Mouse (Mus musculus): ENCODE results near the gene Reep1. TPM values are rescaled to one million over a fixed set of nuclear protein-coding genes. Genes with fewer than 3 reads are reported as not detected.

The Reep1 gene
- polyA plus RNA-seq, 1 experiment from 2014 or later: 57.3 TPM

DNA sequence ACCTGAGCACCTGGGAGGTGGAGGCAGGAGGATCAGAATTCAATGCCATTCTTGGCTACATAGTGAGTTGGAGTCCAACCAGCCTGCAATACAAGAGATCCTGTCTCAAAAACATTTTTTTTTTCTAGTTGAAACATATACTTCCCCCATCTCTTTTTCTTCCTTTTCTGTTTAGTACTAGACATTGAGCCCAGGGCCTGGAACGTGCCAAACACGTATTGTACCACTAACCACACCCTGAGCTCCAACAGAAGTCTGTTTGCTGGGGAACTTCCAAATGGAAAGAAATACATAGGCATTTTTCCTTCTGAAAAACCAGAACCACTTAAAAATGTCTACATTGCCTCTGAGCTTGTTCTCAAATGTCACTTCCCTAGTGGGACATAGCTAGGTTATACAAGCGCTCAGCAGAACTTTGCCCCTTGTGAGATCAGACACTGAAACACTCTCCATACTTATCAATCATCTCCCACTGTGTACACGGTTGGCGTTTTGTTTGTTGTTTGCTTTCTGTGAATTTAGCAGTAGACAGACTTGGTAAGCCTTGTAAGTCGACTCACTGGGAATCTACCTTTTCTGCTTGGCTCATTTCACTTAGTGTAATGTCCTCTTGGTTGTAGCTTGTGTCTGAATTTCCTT is 34.8 kb downstream of the Reep1 start:
- no peak for DNase-seq (ENCODE audit: low spot score)

DNA sequence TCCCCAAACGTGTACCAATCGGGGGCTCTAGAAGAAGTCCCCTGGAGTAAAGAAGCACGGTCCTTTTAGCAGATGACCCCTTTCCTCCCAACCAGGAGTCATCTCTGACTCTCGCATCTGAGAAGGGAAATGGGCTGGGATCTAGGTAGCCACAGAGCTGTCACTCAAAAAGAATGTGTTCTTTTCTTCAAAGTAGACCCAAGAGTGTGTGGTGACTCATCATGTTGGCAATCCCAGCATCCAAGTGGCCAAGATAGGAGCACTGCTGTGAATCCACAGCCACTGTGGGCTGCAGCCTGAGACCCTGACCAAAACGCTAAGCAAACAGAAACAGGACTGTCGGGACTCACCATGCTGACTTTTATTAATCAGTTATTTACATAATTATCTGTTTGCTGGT is 37.6 kb downstream of the Reep1 start:
- DNase-seq (ENCODE audit: low spot score): no peak
- Histone ChIP-seq H3K27ac (no peak overlapping the region), H3K4me1 (replicated peaks) (0 out of 2 replicates have a peak, but pooled peaks cover 8% of the 10 kb centered on the region), H3K36me3 (no peaks in the 10 kb centered on the region), H3K4me3 (no peak overlapping the region), H3K9me3 (no peaks in the 10 kb centered on the region), H3K27me3 (ENCODE audit: insufficient read depth, poor library complexity, severe bottlenecking) (no peaks in the 10 kb centered on the region)
- WGBS: 85% methylated on average over 6 of the region's 6 CpGs

More for the DNA sequence above, 34.8 kb downstream of the Reep1 start:
- no peak overlapping the region for H3K4me3 ChIP-seq
- no peaks in the 10 kb centered on the region for H3K9me3 ChIP-seq
- H3K27me3 ChIP-seq (ENCODE audit: insufficient read depth, poor library complexity, severe bottlenecking): no peaks in the 10 kb centered on the region
- H3K4me1 ChIP-seq (replicated peaks): peaks cover 11% of the 10 kb centered on the region; the same call in 1 of the 2 replicates
- WGBS: 83% methylated on average over 6 of the region's 6 CpGs
- H3K36me3 ChIP-seq: no peaks in the 10 kb centered on the region
- no peak overlapping the region for H3K27ac ChIP-seq

- H3K9me3 ChIP-seq: no peaks in the 10 kb centered on the region
- H3K27me3 ChIP-seq (ENCODE audit: insufficient read depth, poor library complexity, severe bottlenecking): no peaks in the 10 kb centered on the region
- H3K4me3 ChIP-seq: no peak overlapping the region
- no peak overlapping the region for H3K27ac ChIP-seq
- H3K36me3 ChIP-seq: no peaks in the 10 kb centered on the region
- WGBS: 85% methylated on average over 9 of the region's 9 CpGs
- no peak for DNase-seq (ENCODE audit: low spot score)
- H3K4me1 ChIP-seq (replicated peaks): 0 out of 2 replicates have a peak, but pooled peaks cover 8% of the 10 kb centered on the region
Observed at GRCm38 (mm10) chr6:71745482-71746234, 38.3 kb downstream of the Reep1 start.

- Histone ChIP-seq H3K4me3 (no peak overlapping the region), H3K27me3 (ENCODE audit: insufficient read depth, poor library complexity, severe bottlenecking) (no peaks in the 10 kb centered on the region), H3K4me1 (replicated peaks) (0 out of 2 replicates have a peak, but pooled peaks cover 3% of the 10 kb centered on the region), H3K9me3 (no peaks in the 10 kb centered on the region), H3K36me3 (no peaks in the 10 kb centered on the region), H3K27ac (no peak overlapping the region)
- 62% methylated on average over 1 of the region's 1 CpGs for WGBS
- DNase-seq (ENCODE audit: low spot score): no peak
Observed at GRCm38 (mm10) chr6:71746246-71746645, 38.9 kb downstream of the Reep1 start.

- Histone ChIP-seq H3K27me3 (ENCODE audit: insufficient read depth, poor library complexity, severe bottlenecking) (no peaks in the 10 kb centered on the region), H3K4me1 (replicated peaks) (0 out of 2 replicates have a peak, but pooled peaks cover 3% of the 10 kb centered on the region), H3K27ac (no peak overlapping the region), H3K36me3 (no peaks in the 10 kb centered on the region), H3K4me3 (no peak overlapping the region), H3K9me3 (no peaks in the 10 kb centered on the region)
- 87% methylated on average over 8 of the region's 8 CpGs for WGBS
- DNase-seq (ENCODE audit: low spot score): no peak
Observed at GRCm38 (mm10) chr6:71746846-71747245, 39.5 kb downstream of the Reep1 start.

DNA sequence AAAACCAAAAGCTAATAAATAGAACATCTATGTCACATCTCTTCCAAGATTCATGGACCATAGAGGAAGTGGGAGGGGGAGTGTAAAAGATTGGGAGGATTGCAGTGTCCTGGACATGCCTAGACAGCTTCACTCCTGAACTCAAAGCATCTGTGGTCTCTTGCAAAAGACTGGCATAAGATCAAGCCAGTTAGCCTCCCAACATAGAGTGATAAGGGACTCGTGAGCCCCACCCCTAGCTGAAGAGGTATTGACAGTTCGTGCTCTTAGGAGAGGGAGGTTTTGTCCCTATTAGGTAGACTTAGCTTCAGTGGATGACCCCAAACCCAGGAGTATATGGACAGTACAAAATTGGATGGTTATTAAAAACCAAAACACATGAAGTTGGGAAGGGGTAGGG is 44.2 kb downstream of the Reep1 start:
- WGBS: 83% methylated on average over 2 of the region's 2 CpGs
- H3K27ac ChIP-seq: no peak overlapping the region
- no peak for DNase-seq (ENCODE audit: low spot score)
- H3K4me3 ChIP-seq: no peak overlapping the region
- no peaks in the 10 kb centered on the region for H3K4me1 ChIP-seq (replicated peaks)
- H3K9me3 ChIP-seq: no peaks in the 10 kb centered on the region
- H3K36me3 ChIP-seq: no peaks in the 10 kb centered on the region
- no peaks in the 10 kb centered on the region for H3K27me3 ChIP-seq (ENCODE audit: insufficient read depth, poor library complexity, severe bottlenecking)

DNA sequence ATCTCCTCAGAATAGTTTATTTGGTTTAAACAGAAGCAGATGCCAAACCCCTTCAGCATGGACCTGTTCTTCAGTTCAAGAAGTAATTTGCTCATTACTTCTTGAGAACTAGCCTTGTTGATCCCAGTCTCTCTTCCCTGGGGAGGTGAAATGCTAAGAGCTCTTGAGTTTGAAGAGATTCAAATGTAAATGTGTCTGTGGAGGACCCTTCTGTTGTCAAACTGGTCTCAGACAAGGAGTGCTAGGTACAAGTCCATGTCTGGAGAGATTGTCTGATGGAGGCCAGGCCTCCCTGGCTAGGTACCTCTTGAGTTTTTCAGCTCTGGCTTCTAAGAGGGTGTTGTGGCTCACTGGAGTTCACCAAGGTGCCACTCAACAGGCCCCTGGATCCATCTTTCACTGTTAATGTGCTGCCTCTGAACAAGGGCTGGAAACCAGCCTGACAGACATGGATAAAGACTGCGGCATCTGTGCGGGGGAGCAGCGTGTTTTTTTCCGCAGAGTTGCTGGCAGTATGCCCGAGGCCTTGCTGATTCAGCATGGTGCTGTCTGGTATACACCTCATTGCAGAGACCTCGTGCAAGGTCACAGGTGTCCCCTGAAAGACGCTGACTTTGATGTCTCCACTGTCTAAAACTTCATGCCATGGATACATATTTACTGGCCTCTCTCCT is 45.6 kb downstream of the Reep1 start:
- Histone ChIP-seq H3K4me3 (no peak overlapping the region), H3K27me3 (ENCODE audit: insufficient read depth, poor library complexity, severe bottlenecking) (no peaks in the 10 kb centered on the region), H3K4me1 (replicated peaks) (peaks cover 6% of the 10 kb centered on the region; the same call in 1 of the 2 replicates), H3K36me3 (no peaks in the 10 kb centered on the region), H3K27ac (no peak overlapping the region), H3K9me3 (no peaks in the 10 kb centered on the region)
- DNase-seq (ENCODE audit: low spot score): no peak
- WGBS: 90% methylated on average over 7 of the region's 7 CpGs

GRCm38 (mm10) chr6:71757039-71757894 is 49.9 kb downstream of the Reep1 start:
- Histone ChIP-seq H3K27ac (peak overlapping the region; percentile 23; the same call in 1 of the 2 replicates), H3K36me3 (peaks cover 10% of the 10 kb centered on the region), H3K27me3 (ENCODE audit: insufficient read depth, poor library complexity, severe bottlenecking) (no peaks in the 10 kb centered on the region), H3K4me3 (no peak overlapping the region), H3K4me1 (replicated peaks) (peaks cover 6% of the 10 kb centered on the region; the same call in 1 of the 2 replicates), H3K9me3 (no peaks in the 10 kb centered on the region)
- peak; percentile 31 for DNase-seq (ENCODE audit: low spot score)
- WGBS: 59% methylated on average over 10 of the region's 10 CpGs

GRCm38 (mm10) chr6:71758780-71759179 is 51.4 kb downstream of the Reep1 start:
- WGBS: 78% methylated on average over 4 of the region's 4 CpGs
- peaks cover 6% of the 10 kb centered on the region; the same call in 1 of the 2 replicates for H3K4me1 ChIP-seq (replicated peaks)
- no peaks in the 10 kb centered on the region for H3K9me3 ChIP-seq
- H3K27me3 ChIP-seq (ENCODE audit: insufficient read depth, poor library complexity, severe bottlenecking): no peaks in the 10 kb centered on the region
- no peak overlapping the region for H3K4me3 ChIP-seq
- H3K27ac ChIP-seq: no peak overlapping the region
- no peak for DNase-seq (ENCODE audit: low spot score)
- H3K36me3 ChIP-seq: peaks cover 10% of the 10 kb centered on the region

DNA sequence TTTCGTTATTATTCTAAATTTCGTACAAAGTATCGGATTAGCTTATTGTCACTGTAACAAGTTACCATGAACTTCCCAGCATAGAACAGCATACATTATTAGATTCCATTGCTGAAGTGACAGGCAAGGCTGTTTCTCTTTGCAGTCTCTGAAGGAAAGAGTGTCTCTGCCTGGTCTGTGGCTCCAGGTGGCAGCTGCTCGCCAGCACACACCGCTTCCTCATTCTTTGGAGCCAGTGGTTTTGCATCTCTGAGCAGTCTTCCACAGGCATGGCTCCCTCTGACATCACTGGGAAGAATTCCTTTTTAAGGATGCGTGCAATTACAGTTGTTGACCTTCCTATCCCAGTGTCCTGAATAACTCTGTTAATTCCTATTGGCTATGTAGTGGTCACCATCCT is 52.7 kb downstream of the Reep1 start:
- H3K4me3 ChIP-seq: no peak overlapping the region
- H3K4me1 ChIP-seq (replicated peaks): peaks cover 6% of the 10 kb centered on the region; the same call in 1 of the 2 replicates
- no peaks in the 10 kb centered on the region for H3K9me3 ChIP-seq
- no peak for DNase-seq (ENCODE audit: low spot score)
- H3K27me3 ChIP-seq (ENCODE audit: insufficient read depth, poor library complexity, severe bottlenecking): no peaks in the 10 kb centered on the region
- WGBS: 86% methylated on average over 6 of the region's 6 CpGs
- H3K27ac ChIP-seq: no peak overlapping the region
- H3K36me3 ChIP-seq: peaks cover 10% of the 10 kb centered on the region

DNA sequence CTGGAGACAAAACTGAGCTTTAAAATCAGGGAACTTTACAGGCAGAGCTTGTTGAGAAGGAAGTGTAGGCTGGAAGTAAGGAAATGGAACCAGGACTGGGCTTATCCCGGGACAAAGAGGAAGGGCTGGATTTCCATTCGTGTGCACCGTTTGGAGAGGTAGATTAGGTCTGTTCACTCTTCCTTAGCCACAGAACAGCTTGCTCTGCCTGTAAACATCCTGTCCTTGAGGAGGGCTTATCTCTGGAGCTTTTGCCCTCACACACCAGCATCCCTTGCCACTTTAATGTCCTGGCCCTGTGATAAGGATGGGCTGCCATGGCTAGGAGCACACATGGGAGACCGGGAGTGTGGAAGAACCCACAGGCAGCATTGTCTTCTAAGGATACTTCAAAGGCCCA is 60.4 kb downstream of the Reep1 start:
- H3K4me1 ChIP-seq (replicated peaks): no peaks in the 10 kb centered on the region
- no peak overlapping the region for H3K4me3 ChIP-seq
- H3K9me3 ChIP-seq: 0 out of 2 replicates have a peak, but pooled peaks cover 4% of the 10 kb centered on the region
- DNase-seq (ENCODE audit: low spot score): no peak
- no peaks in the 10 kb centered on the region for H3K27me3 ChIP-seq (ENCODE audit: insufficient read depth, poor library complexity, severe bottlenecking)
- WGBS: 83% methylated on average over 4 of the region's 4 CpGs
- H3K36me3 ChIP-seq: peaks cover 11% of the 10 kb centered on the region
- no peak overlapping the region for H3K27ac ChIP-seq
